Mouse (Mus musculus) kidney, adult 2 months (tissue): ENCODE data around the gene Gm49361. TPM values are rescaled to one million over a fixed set of nuclear protein-coding genes. Genes with fewer than 3 reads are reported as not detected.

Source experiments
- DNase-seq: peaks from one replicate; pipeline ENCODE4 v3.0.0; 2021
- H3K27ac ChIP-seq: fragments of 200-500 bp; 2 replicates; pipeline ENCODE4 v1.5.1; 2012; ENCODE audit warnings: low read depth, low read length, control low read depth, inconsistent platforms; ENCODE audit not compliant: insufficient read depth
- H3K27me3 ChIP-seq: fragments of 200-500 bp; replicated peaks from 2 replicates; pipeline ENCODE4 v1.6.1; 2012; ENCODE audit warnings: mild to moderate bottlenecking, moderate library complexity, low read length, inconsistent platforms; ENCODE audit not compliant: control insufficient read depth, insufficient read depth
- H3K36me3 ChIP-seq: fragments of 200-500 bp; 2 replicates; pipeline ENCODE4 v1.6.1; 2012; ENCODE audit warnings: mild to moderate bottlenecking, moderate library complexity, low read length, inconsistent platforms; ENCODE audit not compliant: control insufficient read depth, insufficient read depth
- H3K4me1 ChIP-seq: fragments of 200-500 bp; 2 replicates; pipeline ENCODE4 v1.6.1; 2011; ENCODE audit warnings: low read length; ENCODE audit not compliant: control insufficient read depth, insufficient read depth
- H3K4me3 ChIP-seq: fragments of 200-500 bp; 2 replicates; pipeline ENCODE4 v1.5.1; 2011; ENCODE audit warnings: mild to moderate bottlenecking, low read depth, low read length, control low read depth; ENCODE audit not compliant: insufficient read depth
- CTCF ChIP-seq: fragments of 200-500 bp; conservative IDR thresholded peaks from 2 replicates; pipeline ENCODE4 v1.5.1; 2011; ENCODE audit warnings: low read depth, mild to moderate bottlenecking, control low read depth, low read length, moderate library complexity, mixed read lengths; ENCODE audit not compliant: insufficient read depth, insufficient read length
- POLR2A ChIP-seq: fragments of 200-500 bp; IDR thresholded peaks from one replicate; pipeline ENCODE4 v1.6.1; 2011; ENCODE audit warnings: low read depth, low read length, control low read depth
- WGBS: fragments of 180-500 bp; shearing (Covaris S2); methylation state at CpG from one replicate; pipeline ENCODE4 v1.1.7; 2018; 5-methylcytosine and 5-hydroxymethylcytosine counted together
- polyA plus RNA-seq: library from polyadenylated mRNA; depleted of rRNA; stranded (reverse); fragments of >200 nt; gene quantifications from 2 replicates; pipeline ENCODE4 v1.2.3, GENCODE M21; 2012

Gm49361 gene
- polyA plus RNA-seq, 1 experiment: not detected

GRCm38 (mm10) chr14:57679958-57680535 lies 65.9 kb downstream of the Gm49361 start:
- H3K4me3 ChIP-seq: no peak overlapping the region
- no peaks in the 10 kb centered on the region for H3K36me3 ChIP-seq
- no peaks in the 10 kb centered on the region for H3K27me3 ChIP-seq
- no peaks in the 10 kb centered on the region for H3K4me1 ChIP-seq
- TF ChIP-seq POLR2A: no peak
- peak; percentile 80 for TF ChIP-seq CTCF
- DNase-seq: peak; percentile 89
- no peak overlapping the region for H3K27ac ChIP-seq
- WGBS: 36% methylated on average over 5 of the region's 5 CpGs

DNA sequence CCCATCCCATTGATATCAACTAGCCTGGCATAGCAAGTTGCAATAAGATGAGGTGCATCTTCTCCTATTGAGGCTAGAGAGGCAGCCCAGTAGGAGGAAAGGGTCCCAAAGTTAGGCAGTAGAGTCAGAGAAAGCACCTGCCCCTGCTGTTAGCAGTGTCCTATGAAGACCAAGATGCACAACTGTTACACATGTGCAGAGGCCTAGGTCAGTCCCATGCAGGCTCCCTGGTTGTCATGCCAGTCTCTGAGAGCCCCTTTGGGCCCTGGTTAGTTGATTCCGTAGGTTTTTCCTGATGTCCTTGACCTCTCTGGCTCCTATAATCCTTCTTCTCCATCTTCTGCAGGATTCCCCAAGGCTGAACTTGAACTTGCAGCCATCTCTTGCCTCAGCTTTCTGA lies 66.4 kb downstream of the Gm49361 start:
- TF ChIP-seq POLR2A: no peak
- no peak for TF ChIP-seq CTCF
- WGBS: 32% methylated on average over 1 of the region's 1 CpGs
- Histone ChIP-seq H3K36me3 (no peaks in the 10 kb centered on the region), H3K4me3 (no peak overlapping the region), H3K27me3 (no peaks in the 10 kb centered on the region), H3K27ac (no peak overlapping the region), H3K4me1 (no peaks in the 10 kb centered on the region)
- DNase-seq: no peak

- H3K36me3 ChIP-seq: no peaks in the 10 kb centered on the region
- no peaks in the 10 kb centered on the region for H3K4me1 ChIP-seq
- TF ChIP-seq POLR2A (no peak), CTCF (no peak)
- no peak for DNase-seq
- 57% methylated on average over 2 of the region's 2 CpGs for WGBS
- H3K27ac ChIP-seq: no peak overlapping the region
- H3K4me3 ChIP-seq: no peak overlapping the region
- no peaks in the 10 kb centered on the region for H3K27me3 ChIP-seq
These were observed 70.4 kb downstream of the Gm49361 start for GRCm38 (mm10) chr14:57675481-57675880.

DNA sequence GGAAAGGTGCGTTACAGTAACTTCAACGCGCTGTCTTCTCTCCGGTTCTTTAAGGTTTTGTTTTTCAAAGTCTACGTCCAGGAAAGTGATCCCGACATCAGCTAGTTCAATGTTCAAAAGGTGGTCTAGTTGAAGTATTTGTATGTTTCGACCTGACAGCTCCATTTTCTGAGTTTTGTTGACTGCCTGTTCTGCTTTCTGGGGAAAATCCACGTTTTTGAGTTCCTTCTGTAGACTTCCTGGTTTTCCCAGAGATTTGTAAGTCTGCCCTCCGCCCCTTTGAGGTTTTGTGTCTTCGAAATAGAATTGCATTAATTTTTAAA lies 80.3 kb downstream of the Gm49361 start:
- no peak for DNase-seq
- H3K36me3 ChIP-seq: no peaks in the 10 kb centered on the region
- 4% methylated on average over 10 of the region's 10 CpGs for WGBS
- H3K27me3 ChIP-seq: no peaks in the 10 kb centered on the region
- H3K4me3 ChIP-seq: peak overlapping the region; percentile 95
- no peak for TF ChIP-seq CTCF
- TF ChIP-seq POLR2A: no peak
- H3K4me1 ChIP-seq: no peaks in the 10 kb centered on the region
- H3K27ac ChIP-seq: peak overlapping the region; percentile 61

- Histone ChIP-seq H3K4me3 (peak within 1 kb of the TSS; percentile 95), H3K4me1 (no peaks in the 10 kb centered on the region), H3K27me3 (no peaks in the 10 kb centered on the region), H3K36me3 (no peaks in the 10 kb centered on the region), H3K27ac (peak within 1 kb of the TSS; percentile 61)
- TF ChIP-seq CTCF (no peak; the same call in 1 of the 2 replicates), POLR2A (no peak)
- under 1% methylated on average over 80 of the region's 80 CpGs for WGBS
- DNase-seq: peak; percentile 86
These were observed 80.9 kb downstream of the Gm49361 start, which contains the start of gene Xpo4 for GRCm38 (mm10) chr14:57664822-57665627. Xpo4 (minus strand) TSS chr14:57665430.

DNA sequence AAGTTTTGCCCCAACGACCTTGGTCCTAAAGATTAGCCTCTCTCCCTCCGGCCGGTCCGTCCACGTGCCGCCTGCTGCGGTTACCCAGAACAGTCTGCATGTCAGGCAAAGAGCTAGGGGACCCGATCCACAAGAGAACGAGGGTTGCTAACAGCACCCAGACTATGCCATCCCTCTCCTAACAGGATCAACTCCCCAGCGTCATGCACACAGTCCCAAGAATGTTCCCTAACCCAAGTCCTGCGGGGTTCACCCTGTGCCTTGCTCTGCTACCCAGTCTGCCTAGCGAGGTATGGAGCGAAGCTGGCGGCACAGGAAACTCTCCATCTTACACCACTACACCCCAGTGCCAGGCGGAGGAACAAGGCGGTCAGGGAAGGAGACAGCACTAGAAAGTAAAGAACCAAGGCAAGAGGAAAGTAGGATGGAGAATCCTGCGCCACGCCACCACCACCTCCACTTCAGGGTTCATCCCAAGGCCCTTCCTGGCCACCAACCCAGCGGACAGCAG lies 81.5 kb downstream of the Gm49361 start:
- WGBS: under 1% methylated on average over 19 of the region's 19 CpGs
- Histone ChIP-seq H3K4me3 (peak overlapping the region; percentile 95), H3K36me3 (no peaks in the 10 kb centered on the region), H3K27ac (peak overlapping the region; percentile 7), H3K4me1 (no peaks in the 10 kb centered on the region), H3K27me3 (no peaks in the 10 kb centered on the region)
- DNase-seq: peak; percentile 47
- TF ChIP-seq CTCF (no peak), POLR2A (no peak)

DNA sequence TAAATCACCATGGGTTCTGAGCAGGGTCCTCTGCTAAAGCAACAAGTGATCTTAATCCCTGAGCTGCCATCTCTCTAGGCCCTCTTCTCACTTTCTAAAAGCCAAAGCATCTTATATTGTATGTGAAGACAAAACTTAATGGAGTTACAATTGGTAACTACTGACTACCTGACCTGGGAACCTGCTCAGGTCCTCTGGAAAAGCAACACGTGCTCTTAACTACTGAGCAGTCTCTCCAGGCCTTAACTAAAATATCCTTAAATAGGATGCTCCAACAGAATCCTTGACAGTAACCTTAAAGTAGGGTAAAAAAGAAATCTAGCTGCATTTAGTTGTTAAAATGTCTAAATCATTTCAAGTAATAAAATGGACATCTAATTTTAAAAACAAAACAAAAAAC lies 82.3 kb downstream of the Gm49361 start:
- H3K27ac ChIP-seq: no peak overlapping the region
- no peaks in the 10 kb centered on the region for H3K36me3 ChIP-seq
- H3K4me3 ChIP-seq: no peak overlapping the region
- no peaks in the 10 kb centered on the region for H3K4me1 ChIP-seq
- TF ChIP-seq POLR2A (no peak), CTCF (no peak)
- H3K27me3 ChIP-seq: no peaks in the 10 kb centered on the region
- WGBS: 18% methylated on average over 1 of the region's 1 CpGs
- no peak for DNase-seq
